Mouse (Mus musculus) lung, postnatal 0 days (tissue): ENCODE results near the gene Mfap1b. TPM values are rescaled to one million over a fixed set of nuclear protein-coding genes. Genes with fewer than 3 reads are reported as not detected.
"Not testable (repeated sequence)": the region's sequence is repeated elsewhere in the genome, so short reads cannot be mapped to it uniquely, and the experiment has no call there.

ENCODE experiments used
- ATAC-seq: fragments of 200-750 bp; cut with Nextera tagmentation; 2 replicates; pipeline ENCODE4 v1.8.0; 2017; ENCODE audit warnings: moderate library complexity
- DNase-seq: peaks from one replicate; pipeline ENCODE4 v3.0.0-alpha.2; 2016; ENCODE audit warnings: low spot score
- H3K27ac ChIP-seq: fragments of 300-500 bp; sonication (generic); 2 replicates; pipeline ENCODE4 v1.5.1; 2014; ENCODE audit warnings: antibody characterized with exemption, mild to moderate bottlenecking, low read length, mixed read lengths
- H3K27me3 ChIP-seq: fragments of 300-500 bp; sonication (generic); replicated peaks from 2 replicates; pipeline ENCODE4 v1.6.1; 2014; ENCODE audit warnings: low read length, mixed read lengths; ENCODE audit not compliant: insufficient read depth
- H3K36me3 ChIP-seq: fragments of 300-500 bp; sonication (generic); 2 replicates; pipeline ENCODE4 v1.6.1; 2014; ENCODE audit warnings: low read length, mixed read lengths; ENCODE audit not compliant: insufficient read depth
- H3K4me1 ChIP-seq: fragments of 300-500 bp; sonication (generic); 2 replicates; pipeline ENCODE4 v1.6.1; 2014; ENCODE audit warnings: antibody characterized with exemption, low read depth, low read length, mixed read lengths; ENCODE audit not compliant: insufficient read depth
- H3K4me2 ChIP-seq: fragments of 300-500 bp; sonication (generic); replicated peaks from 2 replicates; pipeline ENCODE4 v1.6.1; 2014; ENCODE audit warnings: low read depth, mild to moderate bottlenecking, low read length, moderate library complexity, mixed read lengths
- H3K4me3 ChIP-seq: fragments of 300-500 bp; sonication (generic); 2 replicates; pipeline ENCODE4 v1.5.1; 2014; ENCODE audit warnings: low read depth, low read length
- H3K9ac ChIP-seq: fragments of 300-500 bp; sonication (generic); replicated peaks from 2 replicates; pipeline ENCODE4 v1.6.1; 2014; ENCODE audit warnings: low read depth, mild to moderate bottlenecking
- H3K9me3 ChIP-seq: fragments of 300-500 bp; sonication (generic); 2 replicates; pipeline ENCODE4 v1.6.1; 2016; ENCODE audit warnings: low read length, mixed read lengths
- CTCF ChIP-seq: IDR thresholded peaks from 2 replicates; pipeline ENCODE4 v1.5.1; 2016; ENCODE audit warnings: antibody characterized with exemption, mild to moderate bottlenecking
- EP300 ChIP-seq: IDR thresholded peaks from 2 replicates; pipeline ENCODE4 v1.6.1; 2016; ENCODE audit warnings: antibody characterized with exemption, mild to moderate bottlenecking, control low read depth
- WGBS: fragments of 180-500 bp; shearing (Covaris S2); extraction: QIAGEN DNeasy Blood & Tissue Kit; methylation state at CpG from one replicate; pipeline ENCODE4 v1.1.7; 2014; 5-methylcytosine and 5-hydroxymethylcytosine counted together
- polyA plus RNA-seq: library from polyadenylated mRNA; unstranded; fragments of >200 nt; fragmentation: Nextera tagmentation; extraction: Ambion mirVana; gene quantifications from 2 replicates; pipeline ENCODE4 v1.2.1, GENCODE M21; 2015

Gene Mfap1b
- 37.7 and 37.8 TPM in 2 replicates for polyA plus RNA-seq

- H3K4me2 ChIP-seq = peak within 1 kb of the TSS; percentile 59
- H3K9ac ChIP-seq = peak within 1 kb of the TSS; percentile 62
- WGBS = 5% methylated on average over 35 of the region's 41 CpGs
- not testable (repeated sequence) for H3K27me3 ChIP-seq, H3K9me3 ChIP-seq, H3K4me1 ChIP-seq, H3K36me3 ChIP-seq
- H3K4me3 ChIP-seq = peak within 1 kb of the TSS; percentile 60
- ATAC-seq (peak; percentile 98), DNase-seq (peak; percentile 96)
- H3K27ac ChIP-seq = peak within 1 kb of the TSS; percentile 77
Observed at GRCm38 (mm10) chr2:121473301-121474179, at the start of gene Mfap1b. Gene Mfap1b (minus strand): TSS chr2:121474067.

DNA sequence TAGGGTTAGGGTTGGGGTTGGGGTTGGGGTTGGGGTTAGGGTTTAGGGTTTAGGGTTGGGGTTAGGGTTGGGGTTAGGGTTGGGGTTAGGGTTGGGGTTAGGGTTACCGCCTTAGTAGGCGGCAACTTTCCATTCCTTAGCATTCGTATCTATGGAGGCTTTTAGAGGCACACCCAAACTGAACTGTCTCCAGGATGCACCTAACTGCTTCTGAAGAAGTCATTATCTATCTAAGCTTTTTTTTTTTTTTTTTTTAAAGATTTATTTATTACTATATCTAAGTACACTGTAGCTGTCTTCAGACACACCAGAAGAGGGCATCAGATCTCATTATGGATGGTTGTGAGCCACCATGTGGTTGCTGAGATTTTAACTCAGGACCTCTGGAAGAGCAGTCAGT lies 49.0 kb upstream of the Mfap1b start:
- H3K27me3 ChIP-seq, H3K36me3 ChIP-seq, H3K27ac ChIP-seq, H3K9ac ChIP-seq, H3K4me3 ChIP-seq, H3K4me1 ChIP-seq, H3K4me2 ChIP-seq, ATAC-seq, H3K9me3 ChIP-seq, DNase-seq: not testable (repeated sequence)
- 92% methylated on average over 3 of the region's 3 CpGs for WGBS

DNA sequence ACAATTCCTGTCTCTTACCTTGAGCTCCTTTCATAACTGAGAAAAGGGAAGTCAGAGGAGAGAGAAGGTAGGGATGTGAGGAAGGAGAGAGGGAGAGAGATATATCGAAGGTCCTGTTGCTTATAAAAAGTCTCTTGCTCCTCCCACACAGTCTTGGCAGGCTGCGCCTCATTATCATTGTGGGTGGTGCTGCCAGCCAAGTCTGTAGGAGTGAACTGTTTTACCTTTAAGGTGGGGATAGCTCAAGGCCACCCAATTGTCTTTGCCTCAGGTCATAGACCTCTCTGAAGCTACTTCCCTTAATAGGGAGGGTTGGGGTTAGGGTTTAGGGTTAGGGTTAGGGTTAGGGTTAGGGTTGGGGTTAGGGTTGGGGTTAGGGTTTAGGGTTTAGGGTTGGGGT lies 48.1 kb upstream of the Mfap1b start:
- Histone ChIP-seq H3K36me3 (no peaks in the 10 kb centered on the region), H3K27ac (no peak overlapping the region), H3K9me3 (no peaks in the 10 kb centered on the region), H3K9ac (no peak overlapping the region), H3K27me3 (no peaks in the 10 kb centered on the region), H3K4me3 (no peak overlapping the region), H3K4me2 (no peak overlapping the region), H3K4me1 (no peaks in the 10 kb centered on the region)
- no peak for ATAC-seq
- 79% methylated on average over 2 of the region's 2 CpGs for WGBS
- no peak for TF ChIP-seq EP300
- no peak for TF ChIP-seq CTCF
- no peak for DNase-seq

DNA sequence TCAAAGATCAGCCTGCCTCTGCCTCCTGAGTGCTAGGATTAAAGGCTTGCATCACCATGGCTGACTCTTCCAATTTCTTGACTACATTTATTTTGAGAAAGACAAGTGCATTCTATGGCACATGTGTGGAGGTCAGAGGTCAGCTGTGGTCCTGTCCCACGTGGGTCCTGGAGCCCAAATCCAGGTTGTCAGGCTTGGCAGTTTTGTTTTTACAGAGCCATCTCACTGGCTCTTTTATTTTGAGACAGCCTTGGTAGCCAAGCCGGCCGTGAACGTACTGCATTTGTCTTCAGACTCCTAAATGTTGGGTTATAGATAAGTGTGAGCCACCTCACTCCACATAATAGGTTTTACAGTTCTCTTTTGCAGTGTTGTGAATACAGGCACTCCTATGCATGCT lies 44.8 kb upstream of the Mfap1b start:
- H3K4me3 ChIP-seq, H3K27ac ChIP-seq, H3K27me3 ChIP-seq, ATAC-seq, H3K4me1 ChIP-seq, H3K9me3 ChIP-seq, DNase-seq, H3K4me2 ChIP-seq, H3K36me3 ChIP-seq, H3K9ac ChIP-seq: not testable (repeated sequence)
- 92% methylated on average over 4 of the region's 4 CpGs for WGBS

DNA sequence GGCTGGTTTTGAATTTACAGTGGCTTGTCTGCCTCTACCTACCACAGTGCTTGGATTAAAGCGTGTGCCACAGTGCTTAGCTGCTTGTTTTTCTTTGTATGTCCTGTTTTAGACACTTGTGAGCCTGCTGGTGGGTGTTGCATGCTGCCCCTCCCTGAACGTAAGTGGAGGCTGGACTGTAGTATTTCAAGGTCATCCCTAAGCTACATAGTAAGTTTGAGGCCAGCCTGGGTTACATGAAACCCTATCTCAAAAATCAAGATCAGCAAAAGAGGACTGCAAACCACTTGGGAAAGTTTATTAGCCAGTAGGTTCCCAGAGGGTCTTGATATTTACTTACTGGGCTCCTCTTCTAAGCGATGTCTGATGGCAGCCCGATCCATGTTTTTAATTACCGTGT lies 44.2 kb upstream of the Mfap1b start:
- no peak overlapping the region for H3K4me3 ChIP-seq
- DNase-seq = no peak
- 92% methylated on average over 5 of the region's 5 CpGs for WGBS

GRCm38 (mm10) chr2:121514211-121514610 lies 40.3 kb upstream of the Mfap1b start:
- 72% methylated on average over 4 of the region's 4 CpGs for WGBS
- Histone ChIP-seq H3K36me3 (no peaks in the 10 kb centered on the region), H3K9ac (no peak overlapping the region), H3K27ac (no peak overlapping the region), H3K27me3 (no peaks in the 10 kb centered on the region), H3K4me3 (no peak overlapping the region), H3K9me3 (no peaks in the 10 kb centered on the region), H3K4me1 (no peaks in the 10 kb centered on the region), H3K4me2 (no peak overlapping the region)
- ATAC-seq = peak; percentile 76
- peak; percentile 56 for DNase-seq
- TF ChIP-seq EP300 (peak; percentile 69), CTCF (no peak)

More for the DNA sequence above, 44.2 kb upstream of the Mfap1b start:
- Histone ChIP-seq H3K4me1 (no peaks in the 10 kb centered on the region), H3K36me3 (no peaks in the 10 kb centered on the region), H3K9me3 (no peaks in the 10 kb centered on the region), H3K4me2 (no peak overlapping the region), H3K9ac (no peak overlapping the region), H3K27me3 (no peaks in the 10 kb centered on the region), H3K27ac (no peak overlapping the region)
- TF ChIP-seq CTCF (no peak), EP300 (no peak)
- no peak for ATAC-seq

- not testable (repeated sequence) for H3K27me3 ChIP-seq, ATAC-seq, H3K4me3 ChIP-seq, H3K27ac ChIP-seq, H3K36me3 ChIP-seq, DNase-seq, H3K9me3 ChIP-seq, H3K4me2 ChIP-seq, H3K9ac ChIP-seq, H3K4me1 ChIP-seq
- WGBS = 97% methylated on average over 4 of the region's 5 CpGs
Observed at GRCm38 (mm10) chr2:121512991-121513765, 39.3 kb upstream of the Mfap1b start.
